Mouse (Mus musculus): Measurements from ENCODE around the gene Efcc1.

Gene Efcc1

DNA sequence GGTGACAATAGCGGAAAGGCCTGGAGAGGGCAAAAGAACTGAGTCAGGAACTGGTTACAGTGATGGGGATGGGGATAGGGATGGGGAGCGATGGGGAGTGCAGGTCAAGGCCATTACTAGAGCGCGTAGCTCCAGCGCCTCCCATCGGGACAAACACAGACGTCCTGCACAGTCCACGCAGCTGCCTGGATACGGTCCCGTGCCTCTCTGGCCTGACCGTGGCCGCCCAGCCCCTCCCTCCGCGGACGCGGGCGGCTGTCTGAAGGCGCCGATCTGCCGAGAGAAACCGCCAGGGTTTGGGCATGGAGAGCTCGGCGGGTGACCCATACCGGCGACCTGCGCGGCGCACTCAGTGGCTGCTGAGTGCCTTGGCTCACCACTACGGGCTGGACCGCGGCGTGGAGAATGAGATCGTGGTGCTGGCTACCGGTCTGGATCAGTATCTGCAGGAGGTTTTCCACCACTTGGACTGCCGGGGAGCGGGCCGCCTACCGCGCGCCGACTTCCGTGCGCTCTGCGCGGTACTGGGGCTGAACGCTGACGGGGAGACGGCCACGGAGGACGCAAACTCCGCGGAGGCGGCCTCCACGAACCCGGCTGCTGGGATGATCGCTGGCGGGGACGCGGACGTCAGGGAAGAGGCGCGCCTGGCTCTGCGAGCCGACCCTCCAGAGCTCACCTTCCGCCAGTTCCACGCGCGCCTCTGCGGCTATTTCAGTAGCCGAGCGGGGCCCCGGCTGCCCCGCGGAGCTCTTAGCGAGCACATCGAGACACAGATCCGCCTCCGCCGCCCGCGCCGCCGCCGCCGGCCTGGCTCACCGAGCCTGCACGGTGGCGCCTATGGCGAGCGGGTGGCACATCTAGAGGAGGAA lies at the start of gene Efcc1:
Efcc1 (plus strand) TSS at position 279 of the 872 bp plus-strand sequence.
- peak; percentile 29 for DNase-seq (ENCODE audit: low spot score)

DNA sequence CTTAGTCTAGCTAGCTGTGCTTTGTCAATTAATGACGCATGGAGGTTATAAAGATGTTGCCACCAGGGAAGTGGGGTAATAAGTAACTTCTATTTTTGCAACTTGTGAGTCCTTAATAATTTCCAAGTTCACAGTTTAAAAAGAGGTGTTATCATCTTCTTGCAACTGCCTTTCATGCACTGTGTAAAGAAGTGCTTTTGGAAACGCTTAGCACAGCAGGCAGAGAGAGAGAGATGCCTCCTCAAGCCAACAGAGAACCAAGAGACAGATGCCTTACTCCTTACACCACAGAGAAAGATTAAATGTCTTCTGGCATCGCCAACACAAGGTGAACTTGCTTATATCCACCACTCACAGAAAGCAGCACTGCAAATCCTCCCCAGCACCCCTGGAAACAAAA lies 34.7 kb upstream of the Efcc1 start:
- no peak for DNase-seq (ENCODE audit: low spot score)

DNA sequence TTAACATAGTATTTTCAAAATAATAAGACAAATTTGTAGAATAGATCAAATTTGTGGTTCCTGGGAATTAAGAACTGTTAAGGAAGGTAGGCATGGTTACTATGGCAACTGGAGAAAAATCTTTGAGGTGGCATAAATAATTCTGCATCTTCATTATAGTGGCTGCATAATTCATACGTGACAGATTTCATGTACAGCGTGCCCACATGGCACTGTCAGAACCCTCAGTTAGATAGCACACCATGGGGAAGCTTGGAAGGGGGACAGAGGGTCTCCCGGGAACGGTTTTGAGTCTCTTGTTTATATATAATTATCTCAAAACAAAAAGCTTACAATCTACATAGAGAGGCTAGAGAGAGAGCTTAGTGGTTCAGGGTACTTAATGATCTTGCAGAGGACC lies 34.1 kb upstream of the Efcc1 start:
- DNase-seq (ENCODE audit: low spot score), result no peak

DNA sequence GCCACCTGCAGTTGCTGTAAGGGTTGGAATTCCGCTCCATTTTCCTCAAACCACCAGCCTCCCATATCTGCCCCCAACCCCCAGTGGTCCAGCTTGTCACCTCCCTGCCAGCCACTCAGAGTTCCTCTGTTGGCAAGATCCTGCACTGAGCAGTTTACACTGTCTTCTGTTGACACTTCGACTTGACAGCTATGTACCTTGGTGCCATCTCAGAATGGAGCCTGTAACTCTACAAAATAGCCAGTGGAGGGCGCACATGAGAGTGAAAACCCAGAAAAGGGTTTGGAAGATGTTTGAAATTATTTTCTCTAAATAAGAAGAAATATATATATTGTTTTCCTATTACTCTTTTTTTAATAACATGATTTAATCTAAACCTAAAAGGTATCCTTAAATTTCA lies 24.4 kb upstream of the Efcc1 start:
- no peak for DNase-seq (ENCODE audit: low spot score)

DNA sequence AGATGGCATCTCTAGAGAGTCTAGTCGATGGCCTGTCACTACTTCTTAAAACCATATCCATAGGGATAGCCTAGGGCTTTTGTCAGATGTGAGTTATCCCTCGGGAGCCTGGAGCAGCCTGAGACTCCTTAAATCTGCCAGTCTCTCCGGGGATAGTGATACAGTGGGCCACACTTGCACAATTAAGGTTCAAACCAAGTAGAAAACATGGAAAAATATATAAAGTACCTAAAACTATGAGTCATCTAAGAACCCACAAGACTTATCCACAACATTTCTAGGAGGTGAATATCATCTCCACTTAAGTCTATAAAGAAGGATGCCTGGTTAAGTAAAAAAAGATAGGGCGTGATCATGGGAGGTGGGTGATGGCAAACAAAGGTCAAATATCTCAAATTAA lies 18.4 kb upstream of the Efcc1 start:
- DNase-seq (ENCODE audit: low spot score), result no peak

DNA sequence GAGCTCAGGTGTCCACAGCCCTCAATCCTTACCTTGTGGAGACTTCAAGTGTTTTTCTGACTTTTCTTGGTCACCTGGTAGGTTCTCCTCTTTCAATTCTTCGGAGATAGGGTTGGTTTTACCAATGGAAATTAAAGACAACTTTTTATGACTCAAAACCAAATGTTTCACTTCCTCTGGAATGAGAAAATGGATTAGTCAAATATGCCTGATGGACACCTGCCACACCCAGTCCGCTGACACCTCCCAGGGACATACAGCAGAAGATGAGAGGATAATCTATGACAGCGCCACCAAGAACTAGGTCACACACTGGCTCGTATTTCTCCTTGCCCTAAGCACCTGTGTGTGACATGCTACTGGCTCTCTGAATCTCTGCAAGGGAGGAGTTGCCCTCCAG lies 16.6 kb upstream of the Efcc1 start:
- no peak for DNase-seq (ENCODE audit: low spot score)

DNA sequence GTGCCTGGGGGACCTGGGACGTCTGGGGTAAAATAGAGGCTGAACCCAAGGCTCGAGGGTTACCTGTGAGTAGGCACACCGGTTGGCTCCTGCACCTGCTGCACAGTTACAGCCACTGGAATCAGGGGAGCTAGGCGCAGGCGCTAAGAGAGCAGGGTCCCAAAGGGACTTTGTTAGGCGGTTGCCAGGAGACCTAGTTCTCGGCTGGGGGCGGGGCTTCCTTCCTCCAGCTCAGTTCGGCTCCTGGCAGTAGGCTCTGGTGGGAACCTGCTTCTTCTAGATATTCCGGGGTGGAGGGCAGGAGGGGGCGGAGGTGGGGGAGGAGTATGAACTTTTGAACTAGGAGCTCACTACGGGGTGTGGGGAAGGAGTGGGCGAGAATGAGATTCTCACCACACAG lies 8.0 kb upstream of the Efcc1 start:
- peak; percentile 55 for DNase-seq (ENCODE audit: low spot score)

DNA sequence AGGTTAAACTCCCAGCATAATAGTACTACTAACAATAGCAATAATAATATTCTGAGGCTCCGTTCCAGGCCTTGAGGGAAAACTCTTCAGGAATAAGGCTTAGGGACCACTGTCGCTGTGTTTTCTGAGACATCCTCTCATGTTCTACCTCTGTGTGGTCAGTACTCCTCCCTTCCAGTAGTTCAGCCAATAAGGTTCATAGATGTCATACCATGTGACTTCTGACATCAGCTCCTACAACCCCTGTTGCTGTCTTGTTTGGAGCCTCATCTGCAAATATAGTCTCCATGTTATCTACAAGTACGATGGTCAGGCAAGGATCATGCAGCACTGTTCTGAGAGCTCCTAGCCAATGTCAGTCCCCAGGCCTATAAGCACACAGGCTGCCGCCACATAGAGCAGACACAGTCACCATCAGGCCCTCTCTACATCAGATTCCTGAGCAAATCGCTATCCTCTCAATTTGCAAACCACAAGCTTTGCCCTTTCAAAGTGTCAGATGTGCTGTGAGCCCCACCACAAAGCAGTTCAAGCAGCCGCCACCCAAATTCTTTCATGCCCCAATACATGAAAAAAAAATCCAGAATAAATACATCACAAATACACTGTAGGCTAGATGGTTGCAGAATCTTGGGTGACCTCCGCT lies 5.3 kb upstream of the Efcc1 start:
- no peak for DNase-seq (ENCODE audit: low spot score)

DNA sequence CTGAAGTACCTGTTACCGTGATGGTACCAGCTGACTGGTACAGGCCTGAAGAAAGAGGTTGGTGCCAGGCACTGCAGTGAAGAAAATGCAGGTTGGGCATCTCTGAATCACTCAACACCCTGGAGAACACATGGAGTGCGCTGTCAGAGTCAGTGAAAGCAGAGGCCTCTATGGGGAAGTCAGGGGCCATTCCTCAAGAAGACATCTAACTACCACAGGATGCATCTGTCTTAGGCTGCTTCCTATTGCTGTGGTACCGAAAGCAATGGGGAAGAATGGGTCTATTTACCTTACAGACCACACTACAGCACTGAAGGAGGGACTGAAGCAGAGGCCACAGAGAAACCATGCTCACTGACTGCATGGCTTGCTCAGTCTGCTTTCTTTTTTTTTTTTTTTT lies 2.6 kb upstream of the Efcc1 start:
- no peak for DNase-seq (ENCODE audit: low spot score)

DNA sequence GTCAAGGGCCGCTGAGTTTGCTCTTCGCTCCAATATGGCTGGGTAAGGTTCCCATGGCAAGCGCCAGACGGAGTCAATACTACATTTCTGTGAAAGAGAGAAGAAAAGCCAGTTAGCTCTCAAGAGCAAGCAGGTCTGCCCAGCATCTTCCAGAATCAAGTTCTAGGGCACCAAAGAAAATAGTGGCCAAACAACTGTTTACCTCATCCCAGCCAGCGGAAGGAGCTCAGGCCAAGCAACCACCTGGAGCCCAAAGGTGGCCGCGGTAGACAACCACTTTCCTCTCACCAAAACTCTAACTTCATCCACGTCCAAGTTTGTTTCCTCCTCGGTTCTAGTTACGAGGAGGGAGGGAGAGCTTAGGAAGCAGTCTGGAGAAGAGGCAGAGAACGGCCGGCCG lies 528 bp upstream of the Efcc1 start:
- no peak for DNase-seq (ENCODE audit: low spot score)

DNA sequence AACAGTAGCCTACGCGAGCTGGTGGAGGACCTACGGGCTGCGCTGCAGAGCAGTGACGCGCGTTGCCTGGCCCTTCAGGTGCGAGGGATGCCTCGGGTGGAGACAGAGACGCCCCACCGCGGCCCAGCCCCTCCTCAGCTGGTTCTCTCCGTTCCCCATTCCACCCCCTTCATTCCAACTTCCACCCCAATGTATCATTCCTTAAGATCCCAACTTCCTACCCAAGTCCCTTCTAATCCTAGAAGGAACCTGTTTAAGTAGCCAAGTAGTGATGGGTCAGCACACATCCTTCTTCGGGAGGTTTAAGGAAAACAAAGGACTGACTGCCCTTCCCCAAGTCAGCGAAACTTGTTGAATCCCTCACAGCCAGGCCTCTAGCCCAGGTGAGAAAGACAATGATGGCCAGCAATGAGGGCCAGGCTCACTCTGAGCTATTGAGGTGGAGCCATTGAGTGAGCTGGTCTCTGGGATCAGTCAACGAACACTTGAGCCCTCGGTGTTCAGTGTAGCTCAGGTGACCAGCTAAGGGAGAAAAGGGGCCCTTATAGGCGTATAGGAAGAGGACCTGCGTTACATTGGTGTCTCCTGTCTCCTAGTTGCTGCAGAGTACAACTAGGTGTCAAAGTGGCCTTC lies 910 bp downstream of the Efcc1 start:
- no peak for DNase-seq (ENCODE audit: low spot score)

DNA sequence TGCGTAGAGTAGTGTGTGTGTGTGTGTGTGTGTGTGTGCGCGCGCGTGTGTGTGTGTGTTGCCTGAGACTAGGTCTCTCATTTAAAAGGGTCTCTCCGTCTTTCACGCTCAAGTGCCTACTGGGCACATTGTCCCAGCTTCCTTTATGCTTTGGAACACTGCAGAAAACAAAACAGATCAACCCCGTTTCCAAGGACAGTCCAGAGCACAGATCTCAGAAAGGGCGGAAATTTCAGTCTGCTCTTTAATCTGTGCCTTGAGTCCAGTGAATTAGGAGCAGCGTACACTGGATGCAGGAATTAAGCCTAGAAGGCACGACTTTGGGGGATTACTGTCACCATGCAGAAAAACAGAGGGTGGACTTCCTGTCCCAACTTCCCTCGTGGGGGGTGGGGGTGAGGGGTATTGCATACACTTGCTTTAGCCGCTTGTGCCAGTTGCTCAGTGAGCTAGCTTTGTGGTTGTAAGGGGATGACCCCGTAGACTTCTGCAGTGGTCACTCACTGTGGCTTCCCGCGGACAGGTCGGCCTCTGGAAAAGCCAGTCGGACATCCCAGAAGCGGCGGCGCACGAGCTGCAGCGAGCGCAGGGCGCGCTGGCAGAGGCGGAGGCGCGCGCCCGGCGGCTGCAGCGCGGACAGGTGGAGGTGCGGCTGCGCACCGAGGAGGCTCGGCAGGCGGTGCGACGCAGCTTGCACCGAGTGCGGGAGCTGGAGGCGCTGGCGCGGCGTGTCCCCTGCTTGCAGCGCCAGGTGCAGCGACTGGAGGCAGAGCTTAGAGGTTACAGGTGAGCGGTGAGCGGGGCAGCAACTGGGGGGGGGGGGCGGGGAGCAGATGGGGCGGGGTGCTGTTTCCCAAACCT lies 1.7 kb downstream of the Efcc1 start:
- no peak for DNase-seq (ENCODE audit: low spot score)

DNA sequence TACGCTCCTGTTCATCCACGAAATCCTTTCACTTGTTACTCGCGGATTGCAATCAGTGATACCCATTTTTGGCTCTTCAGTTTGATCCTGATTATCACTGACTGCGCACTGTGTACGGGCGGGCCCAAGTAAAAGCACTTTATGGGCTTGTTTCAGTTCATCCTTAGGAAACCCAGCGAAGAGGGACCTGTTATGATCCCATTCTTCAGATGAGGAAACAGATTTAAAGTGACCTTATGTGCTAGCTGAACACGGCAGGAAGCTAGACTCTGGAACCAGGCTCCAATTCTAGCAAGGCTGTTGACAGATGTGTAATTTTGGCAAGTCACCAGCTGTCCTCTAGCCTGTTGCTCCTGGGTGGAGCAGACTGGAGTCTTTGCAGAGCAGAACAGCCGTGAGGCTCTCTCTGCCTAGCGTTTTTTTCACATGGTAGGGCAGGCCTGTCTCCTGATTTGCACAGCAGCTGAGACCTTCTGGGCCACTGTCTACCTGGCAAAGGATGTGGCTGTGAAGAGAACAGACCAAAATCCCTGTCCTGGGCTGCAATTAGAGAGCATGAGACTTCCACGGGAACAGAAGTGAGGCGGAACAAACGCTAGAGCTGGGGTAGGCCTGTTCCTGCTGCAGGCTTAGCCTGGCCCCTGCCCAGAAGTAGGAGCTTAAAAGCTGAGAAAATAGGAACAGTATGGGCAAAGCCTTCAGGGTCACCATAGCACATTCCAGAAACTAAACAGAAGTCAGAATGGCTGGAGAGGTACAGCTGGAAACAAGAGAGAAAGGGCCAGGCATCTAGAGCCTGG lies 2.7 kb downstream of the Efcc1 start:
- no peak for DNase-seq (ENCODE audit: low spot score)

DNA sequence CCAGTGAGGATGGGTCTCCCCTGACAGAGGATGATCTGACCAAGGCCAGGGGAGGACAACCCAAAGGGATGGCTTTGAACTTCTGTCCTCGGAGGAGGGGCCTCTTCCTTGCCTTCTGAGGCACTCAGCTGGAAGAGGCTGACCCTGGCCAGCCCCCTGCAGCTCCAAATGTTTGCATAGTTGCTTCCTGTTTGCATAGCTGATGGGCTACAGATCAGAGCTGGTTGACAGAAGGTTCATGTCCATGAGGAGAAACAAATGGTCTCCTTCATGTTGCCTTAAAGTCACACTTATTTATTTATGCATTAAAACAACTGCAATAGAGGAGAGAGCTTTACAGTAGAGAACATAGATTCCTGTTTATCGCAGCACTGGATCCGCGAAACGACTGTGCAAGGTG lies 3.5 kb downstream of the Efcc1 start:
- no peak for DNase-seq (ENCODE audit: low spot score)

DNA sequence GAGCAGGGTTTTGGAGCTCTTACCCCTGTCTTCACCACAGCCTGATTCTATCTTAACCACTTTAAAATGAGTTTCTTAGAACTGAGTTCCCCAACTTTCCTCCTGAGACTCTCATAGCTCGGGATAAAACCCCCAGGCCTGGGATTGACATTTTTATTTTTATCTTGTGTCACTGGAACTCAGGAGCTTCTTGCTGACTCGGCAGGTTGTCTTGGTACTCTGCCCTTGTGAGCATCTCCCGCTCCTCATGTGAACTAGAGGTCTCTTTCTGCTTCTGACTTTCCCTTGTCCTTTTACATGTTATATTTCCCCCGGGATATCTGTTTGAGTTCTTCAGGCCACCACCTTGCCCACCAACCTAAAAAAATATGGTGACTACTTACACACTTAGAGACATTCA lies 6.3 kb downstream of the Efcc1 start:
- no peak for DNase-seq (ENCODE audit: low spot score)

DNA sequence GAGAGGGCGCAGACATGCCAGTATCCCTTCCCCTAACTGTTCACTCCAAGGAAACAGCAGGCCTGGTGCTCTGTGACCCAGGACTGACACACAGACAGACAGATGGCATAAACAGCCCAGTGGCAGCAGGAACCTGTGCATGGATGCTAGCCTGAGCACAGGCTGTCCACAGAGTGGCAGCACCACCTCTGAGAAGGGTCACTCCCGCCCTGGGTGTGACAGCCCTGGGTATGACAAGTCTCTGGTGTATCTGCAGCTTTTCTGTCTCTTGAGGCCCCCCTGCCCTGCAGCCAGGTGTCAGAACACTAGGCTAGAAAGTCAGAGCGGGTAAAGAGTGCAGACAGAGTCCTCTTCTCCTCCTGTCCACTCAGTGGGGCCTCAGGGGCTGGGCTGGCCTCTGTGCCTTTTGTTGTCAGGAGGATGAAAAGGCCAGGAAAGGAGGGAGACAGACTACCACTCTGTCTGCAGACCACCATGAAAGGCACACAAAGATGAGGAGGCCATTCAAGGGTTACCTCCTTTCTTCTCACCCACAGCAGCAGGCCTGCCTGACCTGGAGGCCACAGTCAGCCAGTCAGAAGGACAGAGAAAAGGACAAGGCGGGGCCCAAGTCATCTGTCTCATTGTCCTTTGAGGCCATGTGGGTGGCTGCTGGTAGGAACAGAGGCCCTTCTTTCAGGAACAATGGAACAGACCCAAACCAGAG lies 7.4 kb downstream of the Efcc1 start:
- DNase-seq (ENCODE audit: low spot score), result no peak

DNA sequence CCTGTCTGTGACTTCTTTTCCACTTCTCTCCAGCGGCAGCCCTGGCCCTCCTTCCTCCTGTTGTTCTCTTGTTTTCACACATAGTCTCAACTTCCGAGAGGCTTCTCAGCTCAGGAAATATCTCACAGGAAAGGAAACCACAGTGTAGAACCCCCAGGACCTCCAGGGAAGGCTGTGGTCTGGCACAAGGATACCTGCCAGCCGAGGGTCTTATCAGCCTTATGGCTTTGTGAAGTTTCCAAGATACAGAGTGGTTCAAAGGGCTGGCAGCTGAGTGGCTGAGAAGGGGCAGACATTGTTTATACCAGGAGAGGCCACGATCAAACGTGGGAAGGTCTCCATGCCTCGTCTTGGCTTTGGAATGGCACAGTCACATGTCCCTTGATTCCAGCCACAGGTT lies 9.2 kb downstream of the Efcc1 start:
- no peak for DNase-seq (ENCODE audit: low spot score)

DNA sequence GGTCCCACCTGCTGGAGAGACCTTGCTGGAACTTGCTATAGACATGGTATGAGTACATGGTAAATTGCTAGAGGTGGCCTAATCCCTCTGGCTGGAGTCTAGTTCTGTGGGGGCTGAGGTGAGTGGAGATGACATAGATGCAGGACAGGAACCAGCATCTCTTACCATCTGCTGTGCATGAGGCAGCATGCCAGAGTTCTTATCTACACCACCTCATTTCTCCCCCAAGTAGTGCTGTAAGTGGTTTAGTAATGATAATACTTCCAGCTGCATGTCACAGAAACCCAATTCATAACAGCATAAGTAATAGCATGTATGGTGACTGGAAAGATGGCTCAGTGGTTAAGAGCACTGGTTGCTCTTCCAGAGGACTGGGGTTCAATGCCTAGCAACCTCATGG lies 9.8 kb downstream of the Efcc1 start:
- DNase-seq (ENCODE audit: low spot score), result no peak

DNA sequence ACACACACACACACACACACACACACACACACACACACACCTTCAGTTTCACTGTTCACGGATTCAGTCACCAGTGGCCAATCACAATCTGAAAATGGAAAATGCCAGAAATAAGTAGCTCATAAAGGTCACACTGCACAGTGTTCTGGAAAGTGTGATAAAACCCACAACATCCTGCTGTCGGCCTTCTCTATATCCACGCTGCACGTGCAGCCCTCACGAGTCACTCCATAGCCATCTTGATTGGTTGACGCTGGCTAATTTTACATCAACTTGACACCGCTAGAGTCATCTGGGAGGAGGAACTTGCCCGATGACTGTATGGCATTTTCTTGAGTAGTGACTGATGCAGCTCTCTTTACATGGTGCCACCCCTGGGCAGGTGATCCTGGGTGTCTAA lies 11.3 kb downstream of the Efcc1 start:
- no peak for DNase-seq (ENCODE audit: low spot score)

DNA sequence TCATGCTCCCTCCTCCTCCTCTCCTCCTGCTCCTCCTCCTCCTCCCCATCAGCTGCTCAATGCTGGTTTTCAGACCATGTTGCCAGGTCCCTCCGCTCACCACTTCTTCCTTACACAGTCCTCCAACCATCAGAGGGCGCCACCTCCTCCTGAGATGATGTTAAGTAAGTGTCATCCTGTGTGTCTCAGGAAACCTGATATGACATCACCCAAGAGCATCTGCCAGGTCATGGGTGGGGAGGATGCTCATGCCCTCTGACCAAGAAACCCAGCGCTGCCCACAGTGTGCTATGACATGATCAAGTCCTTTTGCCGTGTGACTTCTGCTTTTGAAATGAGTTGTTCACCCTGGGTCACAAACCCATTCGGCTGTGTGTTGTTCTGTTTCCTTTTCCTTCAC lies 12.1 kb downstream of the Efcc1 start:
- DNase-seq (ENCODE audit: low spot score), result no peak

DNA sequence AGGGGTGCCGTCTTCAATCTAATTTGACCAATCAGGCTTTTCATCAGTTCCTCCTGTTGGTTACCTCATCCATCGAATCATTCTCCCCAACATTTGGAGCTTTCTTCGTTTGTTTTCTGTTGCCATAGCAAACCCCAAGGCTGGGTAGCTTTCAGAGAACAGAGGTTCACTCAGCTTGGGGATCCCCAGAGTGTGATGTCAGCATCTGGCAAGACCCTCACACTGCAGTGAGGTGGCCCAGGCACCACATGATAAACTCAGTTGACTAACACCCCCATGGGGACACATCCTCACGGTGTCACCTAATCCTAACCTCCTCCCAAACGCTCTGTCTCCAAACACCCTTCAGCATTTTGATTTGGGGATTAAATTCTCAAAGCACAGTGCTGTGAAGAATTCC lies 12.6 kb downstream of the Efcc1 start:
- DNase-seq (ENCODE audit: low spot score), result no peak

All from testis, postnatal 14 days (tissue).